Mouse (Mus musculus) frontal cortex, postnatal 25 days (tissue): ENCODE data around the gene Lpin3.

ENCODE experiments used
- DNase-seq, 2 experiments: peaks; one replicate each; pipeline ENCODE4 v3.0.0; 2022; ENCODE audit warnings: low spot score in 2 of 2

The Lpin3 gene

GRCm38 (mm10) chr2:160880453-160881195, at the start of gene Lpin3:
Gene Lpin3, plus strand, starts transcription at chr2:160880670.
- DNase-seq, result no peak

- no peak for DNase-seq
These were observed 39.6 kb upstream of the Lpin3 start for GRCm38 (mm10) chr2:160840838-160841237.

- DNase-seq, result no peak
These were observed 32.8 kb upstream of the Lpin3 start for GRCm38 (mm10) chr2:160847664-160848063.

GRCm38 (mm10) chr2:160848186-160848585, 32.3 kb upstream of the Lpin3 start:
- no peak for DNase-seq

- DNase-seq, result no peak
These were observed 30.7 kb upstream of the Lpin3 start for GRCm38 (mm10) chr2:160849617-160850240.

GRCm38 (mm10) chr2:160850360-160850759, 30.1 kb upstream of the Lpin3 start:
- no peak for DNase-seq

- peak in 1 of 2 experiments; percentile 33 for DNase-seq
These were observed 25.8 kb upstream of the Lpin3 start for GRCm38 (mm10) chr2:160854687-160855086.

- no peak for DNase-seq
These were observed 23.9 kb upstream of the Lpin3 start for GRCm38 (mm10) chr2:160856359-160857102.

GRCm38 (mm10) chr2:160860363-160860762, 20.1 kb upstream of the Lpin3 start:
- DNase-seq, result no peak

- no peak for DNase-seq
These were observed 16.4 kb upstream of the Lpin3 start for GRCm38 (mm10) chr2:160864112-160864511.

- DNase-seq, result no peak
These were observed 15.2 kb upstream of the Lpin3 start for GRCm38 (mm10) chr2:160865266-160865665.

- DNase-seq, result no peak
These were observed 11.0 kb upstream of the Lpin3 start for GRCm38 (mm10) chr2:160869446-160869845.

- DNase-seq, result no peak
These were observed 9.2 kb upstream of the Lpin3 start for GRCm38 (mm10) chr2:160871310-160871709.

- DNase-seq, result peak; percentile 39 to 54
These were observed 8.1 kb upstream of the Lpin3 start for GRCm38 (mm10) chr2:160872395-160872794.

GRCm38 (mm10) chr2:160872890-160873382, 7.5 kb upstream of the Lpin3 start, which contains the start of gene Zhx3:
Gene Zhx3, minus strand, starts transcription at chr2:160872998.
- DNase-seq, result peak; percentile 66 to 76

GRCm38 (mm10) chr2:160874231-160874877, 6.1 kb upstream of the Lpin3 start:
- DNase-seq, result no peak

GRCm38 (mm10) chr2:160876115-160876514, 4.4 kb upstream of the Lpin3 start:
- DNase-seq, result no peak

GRCm38 (mm10) chr2:160881462-160882101, 1.1 kb downstream of the Lpin3 start:
- DNase-seq, result no peak

- no peak for DNase-seq
These were observed 2.0 kb downstream of the Lpin3 start for GRCm38 (mm10) chr2:160882436-160882835.

- no peak for DNase-seq
These were observed 3.4 kb downstream of the Lpin3 start for GRCm38 (mm10) chr2:160883912-160884311.

- no peak for DNase-seq
These were observed 4.4 kb downstream of the Lpin3 start for GRCm38 (mm10) chr2:160884830-160885229.
